Mouse (Mus musculus) liver, embryonic 14.5 days (tissue): ENCODE measurements around the gene Ndufaf2.

Experiments used
- CTCF ChIP-seq: IDR thresholded peaks from 2 replicates; pipeline ENCODE4 v1.5.1; 2016; ENCODE audit warnings: antibody characterized with exemption, low read depth, control low read depth
- EP300 ChIP-seq: IDR thresholded peaks from 2 replicates; pipeline ENCODE4 v1.6.1; 2016; ENCODE audit warnings: antibody characterized with exemption, low read depth

DNA sequence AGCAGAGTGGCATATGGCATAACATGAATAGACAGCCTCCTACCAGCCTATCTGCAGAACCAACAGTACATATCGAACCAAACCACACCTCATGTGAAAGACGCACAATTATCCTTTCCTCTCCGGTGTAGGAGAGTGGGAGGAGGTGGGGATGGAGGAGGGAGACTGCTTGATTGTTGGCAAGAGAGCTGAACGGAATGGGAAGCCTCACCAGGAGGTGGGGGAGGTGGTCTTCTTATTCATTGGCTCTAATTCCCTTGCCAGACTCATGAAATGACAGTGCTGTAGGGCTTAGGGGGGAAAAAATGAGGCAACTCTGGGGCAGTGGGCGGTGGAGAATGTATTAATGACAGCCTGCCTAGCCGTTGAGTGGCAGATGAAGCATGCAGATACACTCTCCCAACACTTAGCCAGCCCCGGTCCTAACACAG is 188.4 kb downstream of the Ndufaf2 start:
- TF ChIP-seq CTCF, result no peak
- TF ChIP-seq EP300, result no peak
